Mouse (Mus musculus) cerebellum, adult 2 months (tissue): ENCODE data around the gene Fam196b.

Experiments
- CTCF ChIP-seq: fragments of 200-500 bp; IDR thresholded peaks from 2 replicates; pipeline ENCODE4 v1.5.1; 2011; ENCODE audit warnings: low read depth, mild to moderate bottlenecking, control low read depth, low read length, moderate library complexity, borderline replicate concordance; ENCODE audit not compliant: insufficient read depth
- POLR2A ChIP-seq: fragments of 200-500 bp; IDR thresholded peaks from 2 replicates; pipeline ENCODE4 v1.6.1; 2011; ENCODE audit warnings: low read length, control low read depth, borderline replicate concordance; ENCODE audit not compliant: insufficient read depth

DNA sequence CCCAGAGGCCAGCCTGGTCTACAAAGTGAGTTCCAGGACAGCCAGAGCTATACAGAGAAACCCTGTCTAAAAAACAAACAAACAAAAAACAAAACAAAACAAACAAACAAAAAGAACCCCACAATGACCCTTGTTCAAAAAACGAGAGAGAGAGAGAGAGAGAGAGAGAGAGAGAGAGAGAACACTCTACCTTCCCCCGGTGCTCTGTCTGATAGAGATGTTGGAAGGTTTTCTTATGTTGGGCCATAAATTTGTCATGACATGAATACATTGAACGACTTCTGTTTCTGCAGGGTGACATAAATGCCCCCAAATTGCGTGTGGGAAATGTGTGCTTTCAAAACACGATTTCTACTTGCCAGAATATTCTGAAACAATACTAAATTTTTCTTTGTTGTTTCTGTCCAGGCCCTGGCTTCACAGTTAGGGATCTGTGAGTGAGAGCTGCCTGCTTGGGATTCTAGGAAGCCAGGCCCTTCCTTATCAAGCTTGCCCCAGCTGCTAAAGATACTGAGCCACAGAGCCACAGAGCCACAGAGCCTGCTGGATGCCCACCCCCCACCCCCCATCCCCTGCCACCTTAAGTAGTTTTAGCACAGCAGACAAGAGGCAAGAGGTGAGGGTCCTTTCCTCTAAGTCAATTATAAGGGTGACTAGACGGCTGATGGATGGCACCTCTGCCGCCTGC is 17.9 kb downstream of the Fam196b start:
- TF ChIP-seq CTCF (no peak), POLR2A (no peak)
